Comparison of ENCODE assay signal across 7 mouse cellular contexts in the genomic region with DNA sequence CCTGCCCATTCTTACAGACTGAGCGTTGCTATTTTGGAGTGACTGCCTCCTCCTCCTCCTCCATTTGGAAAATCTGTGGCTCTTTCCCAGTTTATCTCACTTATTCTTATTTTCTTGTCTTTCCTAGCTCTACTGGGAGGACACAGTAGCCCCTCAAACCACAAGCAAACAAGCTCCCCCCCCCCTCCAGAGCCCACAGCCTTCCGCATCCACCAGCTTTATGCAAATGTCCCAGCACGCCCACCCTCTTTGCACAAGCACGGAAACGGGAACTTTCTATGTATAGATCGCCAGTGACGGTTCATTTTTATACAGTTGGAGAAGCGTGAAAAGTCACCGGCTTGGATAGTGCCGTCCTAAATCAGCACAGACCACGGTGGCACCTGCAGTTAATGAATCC. TPM values are rescaled to one million over a fixed set of nuclear protein-coding genes. Genes with fewer than 3 reads are reported as not detected.
DNase-seq lines count a peak whose midpoint lies in the region; ATAC-seq lines count a peak whose summit lies in the region.

No protein-coding gene starts in this region.

- no peak overlapping the region for H3K9ac ChIP-seq in limb, embryonic 12.5 days (replicated peaks)
- H3K9ac ChIP-seq in forebrain, embryonic 15.5 days (replicated peaks) = peak overlapping the region; percentile 12; the same call in 1 of the 2 replicates
- peak overlapping the region; percentile 34; the same call in 1 of the 2 replicates for H3K9ac ChIP-seq in liver, embryonic 11.5 days (ENCODE audit: low read depth, low read length)

- DNase-seq in limb, embryonic 10.5 days (ENCODE audit: low spot score) = no peak
- DNase-seq in liver, embryonic 11.5 days (ENCODE audit: low spot score) = no peak
- DNase-seq in right cerebral cortex, postnatal 14 days = peak; percentile 57
- DNase-seq in gastrocnemius, postnatal 25 days = no peak
- no peak for DNase-seq in urinary bladder, postnatal 4 days (ENCODE audit: low spot score in 2 of 2)

- H3K4me2 ChIP-seq in limb, embryonic 12.5 days = peak overlapping the region; percentile 1; the same call in 1 of the 2 replicates
- H3K4me2 ChIP-seq in forebrain, embryonic 15.5 days (replicated peaks) = peak overlapping the region; percentile 25
- peak overlapping the region; percentile 50 for H3K4me2 ChIP-seq in liver, embryonic 11.5 days

- WGBS in limb, embryonic 12.5 days = 46% methylated on average over 11 of the region's 11 CpGs
- 63% methylated on average over 11 of the region's 11 CpGs for WGBS in limb, embryonic 10.5 days
- 8% methylated on average over 11 of the region's 11 CpGs for WGBS in forebrain, embryonic 15.5 days
- 36% methylated on average over 11 of the region's 11 CpGs for WGBS in liver, embryonic 11.5 days

- H3K9me3 ChIP-seq in limb, embryonic 12.5 days = no peaks in the 10 kb centered on the region
- H3K9me3 ChIP-seq in limb, embryonic 10.5 days (replicated peaks) = no peaks in the 10 kb centered on the region
- H3K9me3 ChIP-seq in forebrain, embryonic 15.5 days = no peaks in the 10 kb centered on the region
- no peaks in the 10 kb centered on the region for H3K9me3 ChIP-seq in liver, embryonic 11.5 days (ENCODE audit: control insufficient read depth, low read length)

- H3K36me3 ChIP-seq in limb, embryonic 12.5 days = no peaks in the 10 kb centered on the region
- H3K36me3 ChIP-seq in limb, embryonic 10.5 days = no peaks in the 10 kb centered on the region
- H3K36me3 ChIP-seq in forebrain, embryonic 15.5 days = no peaks in the 10 kb centered on the region
- no peaks in the 10 kb centered on the region for H3K36me3 ChIP-seq in liver, embryonic 11.5 days (ENCODE audit: control insufficient read depth, insufficient read depth, low read length)

- no peak overlapping the region for H3K4me3 ChIP-seq in limb, embryonic 12.5 days (replicated peaks)
- no peak overlapping the region for H3K4me3 ChIP-seq in limb, embryonic 10.5 days
- H3K4me3 ChIP-seq in forebrain, embryonic 15.5 days = peak overlapping the region; percentile 1; the same call in 1 of the 2 replicates
- H3K4me3 ChIP-seq in liver, embryonic 11.5 days (ENCODE audit: low read depth, low read length) = peak overlapping the region; percentile 24

- peaks cover 7% of the 10 kb centered on the region for H3K27me3 ChIP-seq in limb, embryonic 12.5 days
- H3K27me3 ChIP-seq in limb, embryonic 10.5 days (ENCODE audit: low read depth, poor library complexity, severe bottlenecking) = no peaks in the 10 kb centered on the region
- no peaks in the 10 kb centered on the region for H3K27me3 ChIP-seq in forebrain, embryonic 15.5 days
- H3K27me3 ChIP-seq in liver, embryonic 11.5 days (replicated peaks; ENCODE audit: control insufficient read depth, insufficient read depth, low read length) = no peaks in the 10 kb centered on the region

- H3K4me1 ChIP-seq in limb, embryonic 12.5 days (replicated peaks) = 0 out of 2 replicates have a peak, but pooled peaks cover 17% of the 10 kb centered on the region
- peaks cover 9% of the 10 kb centered on the region; the same call in 1 of the 2 replicates for H3K4me1 ChIP-seq in limb, embryonic 10.5 days
- H3K4me1 ChIP-seq in forebrain, embryonic 15.5 days = peaks cover 36% of the 10 kb centered on the region
- H3K4me1 ChIP-seq in liver, embryonic 11.5 days (replicated peaks; ENCODE audit: control insufficient read depth, insufficient read depth, low read length) = no peaks in the 10 kb centered on the region

- H3K27ac ChIP-seq in limb, embryonic 12.5 days = no peak overlapping the region
- no peak overlapping the region for H3K27ac ChIP-seq in limb, embryonic 10.5 days
- H3K27ac ChIP-seq in forebrain, embryonic 15.5 days (replicated peaks) = peak overlapping the region; percentile 89
- no peak overlapping the region for H3K27ac ChIP-seq in liver, embryonic 11.5 days (ENCODE audit: low read depth, low read length)

- no peak for ATAC-seq in limb, embryonic 12.5 days (ENCODE audit: insufficient number of reproducible peaks, insufficient read depth, low FRiP score, low TSS enrichment, low read depth)
- peak; percentile 49; the same call in 1 of the 2 replicates for ATAC-seq in forebrain, embryonic 15.5 days (replicated peaks)
- ATAC-seq in liver, embryonic 11.5 days (replicated peaks; ENCODE audit: low FRiP score) = no peak

RNA-seq across cellular contexts. Expression of a gene that starts 33.9 kb away (rescaled TPM):
- polyA plus RNA-seq in limb, embryonic 12.5 days (2016; fragmentation: Nextera tagmentation; extraction: Ambion mirVana) = 13.7 and 14.9 TPM in 2 replicates
- 13.9 and 17.8 TPM in 2 replicates for polyA plus RNA-seq in limb, embryonic 10.5 days (2016; fragmentation: Nextera tagmentation; extraction: Ambion mirVana)
- 29.7 and 32.7 TPM in 2 replicates for polyA plus RNA-seq in forebrain, embryonic 15.5 days (2015; fragmentation: Nextera tagmentation; extraction: Ambion mirVana)
- polyA plus RNA-seq in liver, embryonic 11.5 days (2014; fragmentation: Nextera tagmentation; extraction: Ambion mirVana) = 28.7 and 31.0 TPM in 2 replicates
- 10 to 100 TPM; 10.8 to 14.5 TPM for total RNA-seq in gastrocnemius, postnatal 25 days (2021)

RNA-seq across cellular contexts. Expression of a gene that starts 40.9 kb away (rescaled TPM):
- polyA plus RNA-seq in limb, embryonic 12.5 days (2016; fragmentation: Nextera tagmentation; extraction: Ambion mirVana) = 37.6 and 40.2 TPM in 2 replicates
- 36.4 and 37.2 TPM in 2 replicates for polyA plus RNA-seq in limb, embryonic 10.5 days (2016; fragmentation: Nextera tagmentation; extraction: Ambion mirVana)
- 36.4 and 40.4 TPM in 2 replicates for polyA plus RNA-seq in forebrain, embryonic 15.5 days (2015; fragmentation: Nextera tagmentation; extraction: Ambion mirVana)
- 47.9 and 52.3 TPM in 2 replicates for polyA plus RNA-seq in liver, embryonic 11.5 days (2014; fragmentation: Nextera tagmentation; extraction: Ambion mirVana)
- total RNA-seq in gastrocnemius, postnatal 25 days (2021) = 1 to 10 TPM; 9.5 to 10.0 TPM

Comparison
In these comparisons a context has a peak if more than half of its experiments do, and no peak if none do; other contexts are left out.
1. H3K4me3 ChIP-seq: peak in forebrain, embryonic 15.5 days (single experiment) and liver, embryonic 11.5 days (single experiment); none in limb, embryonic 12.5 days (single experiment) and limb, embryonic 10.5 days (single experiment).
2. Peak in every context shown above with its lines, with median percentiles within 50 percentile points of each other: H3K4me2 ChIP-seq.